Mouse (Mus musculus) limb, embryonic 14.5 days (tissue): ENCODE results near the gene Doc2g. TPM values are rescaled to one million over a fixed set of nuclear protein-coding genes. Genes with fewer than 3 reads are reported as not detected.
"Not testable (repeated sequence)": the region's sequence is repeated elsewhere in the genome, so short reads cannot be mapped to it uniquely, and the experiment has no call there.

ENCODE experiments used
- ATAC-seq: fragments of 200-750 bp; cut with Nextera tagmentation; 2 replicates; pipeline ENCODE4 v1.8.0; 2017; ENCODE audit warnings: low read depth, moderate number of reproducible peaks, moderate TSS enrichment; ENCODE audit not compliant: low FRiP score
- DNase-seq: peaks from one replicate; pipeline ENCODE4 v3.0.0-alpha.2; 2015; ENCODE audit warnings: low spot score
- H3K27ac ChIP-seq: fragments of 300-500 bp; sonication (generic); replicated peaks from 2 replicates; pipeline ENCODE4 v1.5.1; 2014; ENCODE audit warnings: low read depth, mild to moderate bottlenecking, low read length, moderate library complexity, mixed read lengths
- H3K27me3 ChIP-seq: fragments of 300-500 bp; sonication (generic); 2 replicates; pipeline ENCODE4 v1.6.1; 2014; ENCODE audit warnings: low read length, mixed read lengths; ENCODE audit not compliant: control insufficient read depth, insufficient read depth
- H3K36me3 ChIP-seq: fragments of 300-500 bp; sonication (generic); 2 replicates; pipeline ENCODE4 v1.6.1; 2014; ENCODE audit warnings: mild to moderate bottlenecking, low read length, moderate library complexity, mixed read lengths; ENCODE audit not compliant: control insufficient read depth, insufficient read depth
- H3K4me1 ChIP-seq: fragments of 300-500 bp; sonication (generic); 2 replicates; pipeline ENCODE4 v1.6.1; 2014; ENCODE audit warnings: antibody characterized with exemption, low read length, mixed read lengths; ENCODE audit not compliant: control insufficient read depth, insufficient read depth
- H3K4me2 ChIP-seq: fragments of 300-500 bp; sonication (generic); replicated peaks from 2 replicates; pipeline ENCODE4 v1.6.1; 2014; ENCODE audit warnings: low read depth, mild to moderate bottlenecking, low read length, moderate library complexity; ENCODE audit not compliant: severe bottlenecking
- H3K4me3 ChIP-seq: fragments of 300-500 bp; sonication (generic); replicated peaks from 2 replicates; pipeline ENCODE4 v1.5.1; 2014; ENCODE audit warnings: low read length
- H3K9ac ChIP-seq: fragments of 300-500 bp; sonication (generic); 2 replicates; pipeline ENCODE4 v1.6.1; 2014; ENCODE audit warnings: mild to moderate bottlenecking, low read depth, low read length, moderate library complexity; ENCODE audit not compliant: severe bottlenecking
- H3K9me3 ChIP-seq: fragments of 300-500 bp; sonication (generic); 2 replicates; pipeline ENCODE4 v1.6.1; 2016; ENCODE audit warnings: low read length; ENCODE audit not compliant: control insufficient read depth
- POLR2A ChIP-seq: fragments of 200-500 bp; IDR thresholded peaks from 2 replicates; pipeline ENCODE4 v1.8.0; 2012; ENCODE audit warnings: inconsistent platforms, mild to moderate bottlenecking, moderate library complexity, borderline replicate concordance; ENCODE audit not compliant: insufficient read depth, insufficient read length; ENCODE audit errors: extremely low read depth
- WGBS: fragments of 180-500 bp; shearing (Covaris S2); extraction: QIAGEN DNeasy Blood & Tissue Kit; methylation state at CpG from one replicate; pipeline ENCODE4 v1.1.7; 2014; 5-methylcytosine and 5-hydroxymethylcytosine counted together
- polyA plus RNA-seq, 2 experiments: library from polyadenylated mRNA; depleted of rRNA in 1 of 2; stranded (reverse) in 1 of 2; unstranded in 1 of 2; fragments of >200 nt; fragmentation: Nextera tagmentation in 1 of 2; extraction: Ambion mirVana in 1 of 2; gene quantifications; 2 replicates each; pipeline versions ENCODE4 v1.2.1 to v1.2.3; 2012 to 2014

Gene Doc2g
- polyA plus RNA-seq, 2 experiments: 3.4 to 19.6 TPM

GRCm38 (mm10) chr19:4045966-4046865 is 43.1 kb downstream of the Doc2g start, which contains the start of gene Gstp2:
Gene Gstp2 (minus strand): TSS chr19:4046023.
- peak; percentile 70 for DNase-seq
- H3K4me3 ChIP-seq: no peak within 1 kb of the TSS

GRCm38 (mm10) chr19:4046866-4047254 is 43.7 kb downstream of the Doc2g start:
- ATAC-seq (no peak), DNase-seq (no peak)
- H3K27me3 ChIP-seq: no peaks in the 10 kb centered on the region
- no peak overlapping the region for H3K9ac ChIP-seq
- TF ChIP-seq POLR2A: no peak
- no peaks in the 10 kb centered on the region for H3K36me3 ChIP-seq
- H3K27ac ChIP-seq: no peak overlapping the region
- no peaks in the 10 kb centered on the region for H3K9me3 ChIP-seq
- H3K4me1 ChIP-seq: 0 out of 2 replicates have a peak, but pooled peaks cover 4% of the 10 kb centered on the region
- 76% methylated on average over 8 of the region's 8 CpGs for whole genome bisulfite sequencing
- no peak overlapping the region for H3K4me2 ChIP-seq
- no peak overlapping the region for H3K4me3 ChIP-seq

More at GRCm38 (mm10) chr19:4045966-4046865, 43.1 kb downstream of the Doc2g start, which contains the start of gene Gstp2:
- no peaks in the 10 kb centered on the region for H3K9me3 ChIP-seq
- ATAC-seq: no peak
- 0 out of 2 replicates have a peak, but pooled peaks cover 4% of the 10 kb centered on the region for H3K4me1 ChIP-seq
- TF ChIP-seq POLR2A: no peak
- no peak within 1 kb of the TSS for H3K27ac ChIP-seq
- H3K36me3 ChIP-seq: no peaks in the 10 kb centered on the region
- no peak within 1 kb of the TSS for H3K9ac ChIP-seq
- 56% methylated on average over 16 of the region's 16 CpGs for WGBS
- no peak within 1 kb of the TSS for H3K4me2 ChIP-seq
- H3K27me3 ChIP-seq: no peaks in the 10 kb centered on the region

GRCm38 (mm10) chr19:4047859-4048258 is 44.7 kb downstream of the Doc2g start:
- WGBS: 12% methylated on average over 4 of the region's 4 CpGs
- Histone ChIP-seq H3K36me3 (no peaks in the 10 kb centered on the region), H3K4me3 (no peak overlapping the region), H3K27ac (no peak overlapping the region), H3K4me2 (no peak overlapping the region), H3K9ac (no peak overlapping the region), H3K4me1 (0 out of 2 replicates have a peak, but pooled peaks cover 7% of the 10 kb centered on the region), H3K9me3 (no peaks in the 10 kb centered on the region), H3K27me3 (no peaks in the 10 kb centered on the region)
- DNase-seq: peak; percentile 77
- no peak for ATAC-seq
- TF ChIP-seq POLR2A: no peak

- 84% methylated on average over 5 of the region's 5 CpGs for WGBS
- not testable (repeated sequence) for DNase-seq, H3K4me2 ChIP-seq, H3K4me1 ChIP-seq, H3K4me3 ChIP-seq, H3K27me3 ChIP-seq, ATAC-seq, H3K27ac ChIP-seq, H3K9me3 ChIP-seq, H3K9ac ChIP-seq, H3K36me3 ChIP-seq
Measured at GRCm38 (mm10) chr19:4049069-4049468, 46.0 kb downstream of the Doc2g start.

GRCm38 (mm10) chr19:4051016-4051415 is 47.9 kb downstream of the Doc2g start:
- ATAC-seq: no peak
- WGBS: 95% methylated on average over 5 of the region's 5 CpGs
- Histone ChIP-seq H3K4me3 (no peak overlapping the region), H3K27me3 (no peaks in the 10 kb centered on the region), H3K4me2 (no peak overlapping the region), H3K9ac (no peak overlapping the region), H3K4me1 (0 out of 2 replicates have a peak, but pooled peaks cover 2% of the 10 kb centered on the region), H3K9me3 (no peaks in the 10 kb centered on the region), H3K27ac (no peak overlapping the region), H3K36me3 (no peaks in the 10 kb centered on the region)
- no peak for TF ChIP-seq POLR2A
- no peak for DNase-seq
